Mouse (Mus musculus): ENCODE measurements around the gene Max. TPM values are rescaled to one million over a fixed set of nuclear protein-coding genes. Genes with fewer than 3 reads are reported as not detected.

Gene Max
- polyA plus RNA-seq, 1 experiment from 2014 or later = 18.4 TPM

- no peaks in the 10 kb centered on the region for H3K27me3 ChIP-seq (ENCODE audit: control insufficient read depth, insufficient read depth, low read depth, low read length)
- H3K36me3 ChIP-seq (ENCODE audit: control insufficient read depth, insufficient read depth, low read length) = no peaks in the 10 kb centered on the region
- no peaks in the 10 kb centered on the region for H3K4me1 ChIP-seq (ENCODE audit: control insufficient read depth, insufficient read depth, low read length)
- H3K9me3 ChIP-seq (replicated peaks; ENCODE audit: control insufficient read depth, low read length, poor library complexity, severe bottlenecking) = no peaks in the 10 kb centered on the region
- no peak overlapping the region for H3K4me2 ChIP-seq (ENCODE audit: low read length)
- WGBS = 92% methylated on average over 5 of the region's 5 CpGs
- H3K9ac ChIP-seq (ENCODE audit: low read depth, low read length) = no peak overlapping the region
- no peak overlapping the region for H3K4me3 ChIP-seq (ENCODE audit: low read depth, low read length)
- no peak for ATAC-seq
- H3K27ac ChIP-seq (ENCODE audit: low read length) = no peak overlapping the region
Observed at GRCm38 (mm10) chr12:76994766-76995165, 32.8 kb upstream of the Max start.

GRCm38 (mm10) chr12:76992891-76993529 is 31.0 kb upstream of the Max start:
- no peak overlapping the region for H3K27ac ChIP-seq (ENCODE audit: low read length)
- H3K27me3 ChIP-seq (ENCODE audit: control insufficient read depth, insufficient read depth, low read depth, low read length) = no peaks in the 10 kb centered on the region
- no peak overlapping the region for H3K4me3 ChIP-seq (ENCODE audit: low read depth, low read length)
- no peaks in the 10 kb centered on the region for H3K4me1 ChIP-seq (ENCODE audit: control insufficient read depth, insufficient read depth, low read length)
- H3K9ac ChIP-seq (ENCODE audit: low read depth, low read length) = no peak overlapping the region
- H3K36me3 ChIP-seq (ENCODE audit: control insufficient read depth, insufficient read depth, low read length) = no peaks in the 10 kb centered on the region
- ATAC-seq = no peak
- 93% methylated on average over 16 of the region's 16 CpGs for WGBS
- no peak overlapping the region for H3K4me2 ChIP-seq (ENCODE audit: low read length)
- H3K9me3 ChIP-seq (replicated peaks; ENCODE audit: control insufficient read depth, low read length, poor library complexity, severe bottlenecking) = no peaks in the 10 kb centered on the region

- H3K4me1 ChIP-seq (ENCODE audit: control insufficient read depth, insufficient read depth, low read length) = no peaks in the 10 kb centered on the region
- no peak overlapping the region for H3K9ac ChIP-seq (ENCODE audit: low read depth, low read length)
- H3K9me3 ChIP-seq (replicated peaks; ENCODE audit: control insufficient read depth, low read length, poor library complexity, severe bottlenecking) = no peaks in the 10 kb centered on the region
- 84% methylated on average over 16 of the region's 16 CpGs for WGBS
- H3K36me3 ChIP-seq (ENCODE audit: control insufficient read depth, insufficient read depth, low read length) = no peaks in the 10 kb centered on the region
- no peak overlapping the region for H3K4me3 ChIP-seq (ENCODE audit: low read depth, low read length)
- H3K27me3 ChIP-seq (ENCODE audit: control insufficient read depth, insufficient read depth, low read depth, low read length) = no peaks in the 10 kb centered on the region
- no peak overlapping the region for H3K4me2 ChIP-seq (ENCODE audit: low read length)
- no peak for ATAC-seq
- no peak overlapping the region for H3K27ac ChIP-seq (ENCODE audit: low read length)
Observed at GRCm38 (mm10) chr12:76982818-76983471, 20.9 kb upstream of the Max start.

- Histone ChIP-seq H3K9me3 (replicated peaks; ENCODE audit: control insufficient read depth, low read length, poor library complexity, severe bottlenecking) (peaks cover 8% of the 10 kb centered on the region), H3K4me2 (ENCODE audit: low read length) (no peak overlapping the region), H3K27ac (ENCODE audit: low read length) (no peak overlapping the region), H3K4me1 (ENCODE audit: control insufficient read depth, insufficient read depth, low read length) (no peaks in the 10 kb centered on the region), H3K36me3 (ENCODE audit: control insufficient read depth, insufficient read depth, low read length) (no peaks in the 10 kb centered on the region), H3K27me3 (ENCODE audit: control insufficient read depth, insufficient read depth, low read depth, low read length) (no peaks in the 10 kb centered on the region), H3K9ac (ENCODE audit: low read depth, low read length) (no peak overlapping the region), H3K4me3 (ENCODE audit: low read depth, low read length) (no peak overlapping the region)
- ATAC-seq = no peak
- WGBS = 74% methylated on average over 3 of the region's 3 CpGs
Observed at GRCm38 (mm10) chr12:76979530-76979929, 17.5 kb upstream of the Max start.

GRCm38 (mm10) chr12:76972669-76973068 is 10.7 kb upstream of the Max start:
- no peak overlapping the region for H3K4me3 ChIP-seq (ENCODE audit: low read depth, low read length)
- no peak for ATAC-seq
- peaks cover 8% of the 10 kb centered on the region for H3K9me3 ChIP-seq (replicated peaks; ENCODE audit: control insufficient read depth, low read length, poor library complexity, severe bottlenecking)
- H3K27me3 ChIP-seq (ENCODE audit: control insufficient read depth, insufficient read depth, low read depth, low read length) = no peaks in the 10 kb centered on the region
- H3K36me3 ChIP-seq (ENCODE audit: control insufficient read depth, insufficient read depth, low read length) = no peaks in the 10 kb centered on the region
- no peak overlapping the region for H3K9ac ChIP-seq (ENCODE audit: low read depth, low read length)
- no peak overlapping the region for H3K4me2 ChIP-seq (ENCODE audit: low read length)
- WGBS = 86% methylated on average over 10 of the region's 10 CpGs
- H3K4me1 ChIP-seq (ENCODE audit: control insufficient read depth, insufficient read depth, low read length) = no peaks in the 10 kb centered on the region
- H3K27ac ChIP-seq (ENCODE audit: low read length) = no peak overlapping the region

GRCm38 (mm10) chr12:76972241-76972640 is 10.2 kb upstream of the Max start:
- Histone ChIP-seq H3K36me3 (ENCODE audit: control insufficient read depth, insufficient read depth, low read length) (no peaks in the 10 kb centered on the region), H3K9me3 (replicated peaks; ENCODE audit: control insufficient read depth, low read length, poor library complexity, severe bottlenecking) (peaks cover 8% of the 10 kb centered on the region), H3K27ac (ENCODE audit: low read length) (no peak overlapping the region), H3K27me3 (ENCODE audit: control insufficient read depth, insufficient read depth, low read depth, low read length) (no peaks in the 10 kb centered on the region), H3K4me1 (ENCODE audit: control insufficient read depth, insufficient read depth, low read length) (no peaks in the 10 kb centered on the region), H3K4me2 (ENCODE audit: low read length) (no peak overlapping the region), H3K9ac (ENCODE audit: low read depth, low read length) (no peak overlapping the region), H3K4me3 (ENCODE audit: low read depth, low read length) (no peak overlapping the region)
- WGBS = 94% methylated on average over 11 of the region's 11 CpGs
- no peak for ATAC-seq

- Histone ChIP-seq H3K4me2 (ENCODE audit: low read length) (no peak overlapping the region), H3K36me3 (ENCODE audit: control insufficient read depth, insufficient read depth, low read length) (no peaks in the 10 kb centered on the region), H3K9ac (ENCODE audit: low read depth, low read length) (no peak overlapping the region), H3K4me1 (ENCODE audit: control insufficient read depth, insufficient read depth, low read length) (no peaks in the 10 kb centered on the region), H3K27me3 (ENCODE audit: control insufficient read depth, insufficient read depth, low read depth, low read length) (no peaks in the 10 kb centered on the region), H3K4me3 (ENCODE audit: low read depth, low read length) (no peak overlapping the region), H3K9me3 (replicated peaks; ENCODE audit: control insufficient read depth, low read length, poor library complexity, severe bottlenecking) (peaks cover 8% of the 10 kb centered on the region), H3K27ac (ENCODE audit: low read length) (no peak overlapping the region)
- ATAC-seq = no peak
- 89% methylated on average over 7 of the region's 7 CpGs for WGBS
Observed at GRCm38 (mm10) chr12:76971642-76972221, 9.7 kb upstream of the Max start.

- H3K4me3 ChIP-seq (ENCODE audit: low read depth, low read length) = no peak overlapping the region
- H3K9me3 ChIP-seq (replicated peaks; ENCODE audit: control insufficient read depth, low read length, poor library complexity, severe bottlenecking) = no peaks in the 10 kb centered on the region
- ATAC-seq = no peak
- H3K36me3 ChIP-seq (ENCODE audit: control insufficient read depth, insufficient read depth, low read length) = no peaks in the 10 kb centered on the region
- WGBS = 9% methylated on average over 4 of the region's 4 CpGs
- no peak overlapping the region for H3K27ac ChIP-seq (ENCODE audit: low read length)
- no peak overlapping the region; the same call in 1 of the 2 replicates for H3K4me2 ChIP-seq (ENCODE audit: low read length)
- peaks cover 10% of the 10 kb centered on the region for H3K4me1 ChIP-seq (ENCODE audit: control insufficient read depth, insufficient read depth, low read length)
- H3K9ac ChIP-seq (ENCODE audit: low read depth, low read length) = no peak overlapping the region
- H3K27me3 ChIP-seq (ENCODE audit: control insufficient read depth, insufficient read depth, low read depth, low read length) = no peaks in the 10 kb centered on the region
Observed at GRCm38 (mm10) chr12:76965876-76966275, 3.9 kb upstream of the Max start.

GRCm38 (mm10) chr12:76965089-76965488 is 3.1 kb upstream of the Max start:
- Histone ChIP-seq H3K36me3 (ENCODE audit: control insufficient read depth, insufficient read depth, low read length) (no peaks in the 10 kb centered on the region), H3K4me3 (ENCODE audit: low read depth, low read length) (no peak overlapping the region), H3K27ac (ENCODE audit: low read length) (no peak overlapping the region), H3K9ac (ENCODE audit: low read depth, low read length) (no peak overlapping the region), H3K9me3 (replicated peaks; ENCODE audit: control insufficient read depth, low read length, poor library complexity, severe bottlenecking) (no peaks in the 10 kb centered on the region), H3K4me2 (ENCODE audit: low read length) (no peak overlapping the region), H3K4me1 (ENCODE audit: control insufficient read depth, insufficient read depth, low read length) (peaks cover 18% of the 10 kb centered on the region), H3K27me3 (ENCODE audit: control insufficient read depth, insufficient read depth, low read depth, low read length) (no peaks in the 10 kb centered on the region)
- ATAC-seq = no peak
- WGBS = 14% methylated on average over 5 of the region's 5 CpGs
